ENCODE assay signal across 13 mouse cellular contexts in the genomic region with DNA sequence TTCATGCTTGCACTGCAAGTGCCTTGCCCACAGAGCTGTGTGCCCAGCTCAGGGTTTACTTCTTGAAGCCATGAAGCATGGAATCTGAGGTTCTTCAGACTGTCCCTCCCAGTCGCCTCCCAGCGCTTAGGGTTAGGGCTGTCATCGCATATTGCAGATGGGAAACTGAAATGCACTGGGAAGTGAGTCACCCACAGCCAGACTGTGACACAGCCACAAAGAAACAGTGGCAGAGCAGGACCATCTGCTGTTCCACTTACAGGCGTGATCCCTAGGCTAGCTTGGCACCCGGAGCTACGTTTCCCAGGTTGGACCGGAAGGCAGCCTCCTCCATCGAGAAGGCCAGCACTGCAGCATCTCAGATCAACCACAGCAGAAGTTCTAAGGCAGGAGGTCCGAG.
A peak's percentile ranks its signal among the peaks of the same experiment; 100 is the strongest.
DNase-seq lines count a peak whose midpoint lies in the region.
"Had no signal": no experiment of that assay in that cellular context is flagged by ENCODE, and none has a peak within 500 bp of the region (broad histone marks: within the 10 kb centered on the region; RNA-seq: fewer than 3 reads in every experiment).

No protein-coding gene starts in this region.

- DNase-seq in frontal cortex, postnatal 36 days (ENCODE audit: low spot score in 2 of 2), result peak; percentile 33 to 37
- no peak for DNase-seq in frontal cortex, postnatal 14 days (ENCODE audit: low spot score in 2 of 2)
- peak; percentile 48 to 52 for DNase-seq in layer of hippocampus, adult 8-10 months (ENCODE audit: low spot score in 2 of 2)
- no peak for DNase-seq in layer of hippocampus, postnatal 10 days (ENCODE audit: low spot score in 2 of 2)
- DNase-seq in right cerebral cortex, adult 2 months (ENCODE audit: low spot score in 2 of 2), result peak; percentile 29 to 38
- DNase-seq in right cerebral cortex, postnatal 4 days, result no peak
- DNase-seq in layer of hippocampus, postnatal 36 days, result peak; percentile 27 to 40
- DNase-seq in cerebellum, postnatal 4 days (ENCODE audit: low spot score in 2 of 2), result no peak
- DNase-seq: adrenal gland, postnatal 14 days; cerebellum, postnatal 10 days; embryo, embryonic 11 days; gastrocnemius, adult 2 months; gastrocnemius, postnatal 25 days had no signal

Comparison
In these comparisons a context has a peak if more than half of its experiments do, and no peak if none do; other contexts are left out.
1. DNase-seq: peak in frontal cortex, postnatal 36 days (2 of 2), layer of hippocampus, adult 8-10 months (2 of 2), right cerebral cortex, adult 2 months (2 of 2) and layer of hippocampus, postnatal 36 days (2 of 2); none in frontal cortex, postnatal 14 days (0 of 2), layer of hippocampus, postnatal 10 days (0 of 2), right cerebral cortex, postnatal 4 days (single experiment) and cerebellum, postnatal 4 days (0 of 2).